28 mouse cellular contexts compared by ENCODE assay signal in the genomic region with DNA sequence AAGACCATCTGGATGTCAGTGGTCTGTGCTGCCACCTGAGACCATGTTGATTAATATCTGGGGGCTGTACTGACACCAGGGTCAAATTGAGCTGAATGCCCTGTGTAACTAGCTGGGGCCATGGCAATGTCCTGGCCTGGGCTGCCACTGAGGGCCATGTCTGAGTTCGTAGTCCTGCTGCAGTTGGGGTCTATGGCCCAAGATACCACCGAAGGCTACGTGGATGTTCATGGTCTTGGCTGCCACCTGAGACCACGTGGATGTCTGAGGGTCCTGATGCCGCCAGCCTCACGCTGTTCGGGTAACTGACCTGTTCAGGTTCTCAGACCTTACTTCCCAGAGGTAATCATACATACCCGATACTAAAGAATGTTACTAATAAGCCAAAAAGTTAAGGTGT. TPM values are rescaled to one million over a fixed set of nuclear protein-coding genes. Genes with fewer than 3 reads are reported as not detected.
"Had no signal": no experiment of that assay in that cellular context is flagged by ENCODE, and none has a peak within 500 bp of the region (broad histone marks: within the 10 kb centered on the region; RNA-seq: fewer than 3 reads in every experiment).

No protein-coding gene starts in this region.

- ATAC-seq: forebrain, embryonic 13.5 days; forebrain, embryonic 14.5 days; forebrain, embryonic 15.5 days; forebrain, embryonic 16.5 days; forebrain, postnatal 0 days had no signal

- H3K4me3 ChIP-seq: embryonic facial prominence, embryonic 10.5 days; embryonic facial prominence, embryonic 12.5 days; embryonic facial prominence, embryonic 13.5 days; embryonic facial prominence, embryonic 15.5 days; erythroblast, embryonic 14.5 days; forebrain, embryonic 10.5 days; forebrain, embryonic 12.5 days; forebrain, embryonic 13.5 days; forebrain, embryonic 15.5 days; gastrocnemius, adult 2 months; heart, adult 2 months had no signal

- H3K36me3 ChIP-seq: embryonic facial prominence, embryonic 10.5 days; embryonic facial prominence, embryonic 12.5 days; embryonic facial prominence, embryonic 13.5 days; embryonic facial prominence, embryonic 15.5 days; forebrain, embryonic 10.5 days; forebrain, embryonic 12.5 days; forebrain, embryonic 15.5 days had no signal

- H3K9ac ChIP-seq: embryonic facial prominence, embryonic 12.5 days; embryonic facial prominence, embryonic 13.5 days; embryonic facial prominence, embryonic 15.5 days; forebrain, embryonic 12.5 days; forebrain, embryonic 13.5 days; forebrain, embryonic 15.5 days; forebrain, postnatal 0 days had no signal

- H3K4me1 ChIP-seq: embryonic facial prominence, embryonic 10.5 days; embryonic facial prominence, embryonic 12.5 days; embryonic facial prominence, embryonic 13.5 days; embryonic facial prominence, embryonic 15.5 days; forebrain, embryonic 12.5 days; forebrain, embryonic 13.5 days had no signal

- H3K27ac ChIP-seq: embryonic facial prominence, embryonic 10.5 days; embryonic facial prominence, embryonic 12.5 days; embryonic facial prominence, embryonic 13.5 days; embryonic facial prominence, embryonic 15.5 days; forebrain, embryonic 10.5 days; forebrain, embryonic 12.5 days; forebrain, embryonic 13.5 days; forebrain, embryonic 15.5 days; gastrocnemius, adult 2 months; heart, adult 2 months had no signal

- H3K9me3 ChIP-seq: embryonic facial prominence, embryonic 13.5 days; embryonic facial prominence, embryonic 15.5 days; forebrain, embryonic 13.5 days; forebrain, embryonic 15.5 days had no signal

- DNase-seq: cerebellum, adult 2 months; cerebellum, adult 8-10 months; cerebellum, adult 9-10 months; cerebellum, adult 9-11 months; cerebellum, postnatal 10 days; cerebellum, postnatal 14 days; cerebellum, postnatal 25 days; cerebellum, postnatal 36 days; embryo, embryonic 11 days; forebrain, postnatal 0 days; gastrocnemius, adult 2 months; gastrocnemius, postnatal 10 days; gastrocnemius, postnatal 14 days; gastrocnemius, postnatal 25 days; gastrocnemius, postnatal 36 days; heart, adult 18-20 months; heart, adult 2 months had no signal

- H3K4me2 ChIP-seq: embryonic facial prominence, embryonic 12.5 days; embryonic facial prominence, embryonic 13.5 days; embryonic facial prominence, embryonic 15.5 days; forebrain, embryonic 12.5 days; forebrain, embryonic 13.5 days; forebrain, embryonic 15.5 days had no signal

- H3K27me3 ChIP-seq: embryonic facial prominence, embryonic 12.5 days; embryonic facial prominence, embryonic 13.5 days; embryonic facial prominence, embryonic 15.5 days; forebrain, embryonic 12.5 days; forebrain, embryonic 13.5 days; forebrain, embryonic 15.5 days had no signal

RNA-seq across cellular contexts. Expression of gene Zfp607b, which starts 32.8 kb away (rescaled TPM):
- polyA plus RNA-seq: erythroblast, embryonic 14.5 days had no signal
